Mouse (Mus musculus): ENCODE data around the gene Plekha5. TPM values are rescaled to one million over a fixed set of nuclear protein-coding genes. Genes with fewer than 3 reads are reported as not detected.
"Not testable (repeated sequence)": the region's sequence is repeated elsewhere in the genome, so short reads cannot be mapped to it uniquely, and the experiment has no call there.

The Plekha5 gene
- polyA plus RNA-seq, 1 experiment: 28.7 TPM

DNA sequence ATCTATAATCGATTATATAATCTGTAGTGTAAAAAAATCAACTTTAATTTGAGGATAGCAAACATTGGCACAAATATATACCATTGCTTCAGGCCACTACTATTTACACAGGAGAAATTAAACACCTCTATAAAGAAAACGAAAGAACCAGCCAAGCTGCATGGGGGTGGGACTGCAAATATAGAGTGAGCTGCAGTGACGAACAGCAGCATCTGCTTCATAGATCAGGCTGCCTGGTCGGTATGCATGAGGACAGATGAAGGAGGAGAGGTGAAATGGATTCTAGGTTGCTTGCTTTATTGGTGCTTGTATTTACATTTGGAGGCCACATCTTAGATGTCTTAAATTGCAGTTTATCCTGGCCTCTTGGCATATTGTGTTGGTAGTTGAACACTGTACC, 66.4 kb downstream of the Plekha5 start:
- no peak for DNase-seq (ENCODE audit: low read depth)

DNA sequence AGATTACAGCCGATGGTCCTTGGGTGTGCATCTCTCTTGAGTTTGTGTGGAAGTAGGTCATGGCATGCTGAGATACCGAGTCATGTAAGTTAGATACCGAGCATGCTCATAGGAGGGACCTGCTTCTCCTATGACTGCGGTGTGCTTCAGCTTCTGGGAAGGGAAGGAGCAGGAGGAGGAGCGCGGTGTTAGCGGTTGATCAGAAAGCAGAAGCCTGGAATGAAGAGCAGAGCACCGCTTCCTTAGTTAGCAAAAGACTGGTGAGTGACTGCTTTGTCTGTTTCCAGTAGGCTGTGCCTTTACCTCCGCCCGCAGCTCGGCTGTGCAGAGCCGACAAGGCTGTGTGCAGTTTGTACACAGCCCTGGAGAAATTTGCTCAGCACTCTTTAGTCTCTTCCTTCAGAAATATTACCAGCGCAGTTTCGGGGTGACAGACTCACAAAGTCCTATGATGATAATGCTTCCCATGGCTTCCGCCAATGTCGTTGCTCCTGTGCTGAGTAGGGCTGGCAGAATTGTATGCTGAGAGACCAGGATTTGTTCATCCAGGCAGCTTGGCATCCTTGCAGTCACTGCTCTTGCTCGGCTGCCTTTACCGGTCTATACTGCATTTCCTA, 67.2 kb downstream of the Plekha5 start:
- DNase-seq (ENCODE audit: low read depth): no peak

DNA sequence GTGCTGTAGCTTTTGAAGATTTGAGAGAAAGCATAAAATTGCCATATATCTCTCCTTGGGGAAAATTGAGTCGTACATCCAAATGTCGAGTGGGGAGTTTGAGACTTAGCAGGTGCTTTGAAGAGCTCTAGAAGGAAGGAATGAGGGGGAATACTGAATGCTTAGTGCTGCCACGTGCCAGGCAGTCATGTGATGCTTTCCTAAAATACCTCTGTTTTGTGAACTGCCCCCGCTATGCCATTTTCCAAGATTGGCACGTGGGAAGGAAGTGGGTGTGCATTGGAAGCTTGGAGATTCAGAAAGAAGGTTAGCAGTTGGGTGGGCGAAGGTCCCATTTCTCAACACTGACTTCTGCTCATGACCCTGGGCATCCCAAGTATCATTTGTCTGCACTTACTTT, 68.2 kb downstream of the Plekha5 start:
- no peak for DNase-seq (ENCODE audit: low read depth)

- DNase-seq (ENCODE audit: low read depth): no peak
Measured at GRCm38 (mm10) chr6:140498074-140498473, 74.2 kb downstream of the Plekha5 start.

GRCm38 (mm10) chr6:140498958-140499357, 75.1 kb downstream of the Plekha5 start:
- no peak for DNase-seq (ENCODE audit: low read depth)

GRCm38 (mm10) chr6:140500829-140501228, 77.0 kb downstream of the Plekha5 start:
- DNase-seq (ENCODE audit: low read depth): not testable (repeated sequence)

GRCm38 (mm10) chr6:140501841-140502240, 78.0 kb downstream of the Plekha5 start:
- DNase-seq (ENCODE audit: low read depth): no peak

DNA sequence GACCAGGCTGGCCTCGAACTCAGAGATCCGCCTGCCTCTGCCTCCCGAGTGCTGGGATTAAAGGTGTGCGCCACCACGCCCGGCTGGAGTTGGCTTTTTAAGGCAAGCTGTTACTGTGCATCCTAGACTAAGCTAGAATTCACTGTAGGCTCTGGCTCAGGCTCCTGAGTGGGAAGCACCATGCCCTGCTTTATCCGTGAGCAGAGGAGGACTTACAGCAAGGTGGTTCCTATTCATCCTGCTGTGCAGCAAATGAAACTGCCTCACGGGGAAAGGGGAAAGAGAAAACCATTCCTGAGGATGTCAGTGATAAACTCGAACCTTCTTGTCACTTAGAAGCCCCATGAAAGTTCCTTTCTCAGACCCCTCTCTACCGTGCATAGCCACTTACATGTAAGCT, 80.9 kb downstream of the Plekha5 start:
- no peak for DNase-seq (ENCODE audit: low read depth)

DNA sequence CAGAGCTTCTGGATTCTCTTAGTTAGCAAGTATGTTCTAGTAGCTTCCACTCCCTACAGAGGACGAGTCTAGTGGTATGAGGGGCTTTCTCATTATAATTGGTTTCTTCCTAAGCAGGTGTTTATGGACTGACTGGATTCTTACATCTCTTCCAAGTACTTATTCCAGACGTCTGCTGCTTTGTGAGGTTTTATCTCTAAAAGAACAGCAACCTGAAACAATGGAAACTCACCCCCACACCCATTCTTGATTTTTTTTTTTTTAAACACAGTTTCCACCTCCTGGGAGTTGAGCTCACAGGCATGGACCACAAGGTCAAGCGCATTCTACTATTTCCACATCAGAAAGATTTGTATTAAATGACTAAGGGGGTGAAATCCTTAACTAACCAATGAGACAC, 83.8 kb downstream of the Plekha5 start:
- DNase-seq (ENCODE audit: low read depth): no peak

DNA sequence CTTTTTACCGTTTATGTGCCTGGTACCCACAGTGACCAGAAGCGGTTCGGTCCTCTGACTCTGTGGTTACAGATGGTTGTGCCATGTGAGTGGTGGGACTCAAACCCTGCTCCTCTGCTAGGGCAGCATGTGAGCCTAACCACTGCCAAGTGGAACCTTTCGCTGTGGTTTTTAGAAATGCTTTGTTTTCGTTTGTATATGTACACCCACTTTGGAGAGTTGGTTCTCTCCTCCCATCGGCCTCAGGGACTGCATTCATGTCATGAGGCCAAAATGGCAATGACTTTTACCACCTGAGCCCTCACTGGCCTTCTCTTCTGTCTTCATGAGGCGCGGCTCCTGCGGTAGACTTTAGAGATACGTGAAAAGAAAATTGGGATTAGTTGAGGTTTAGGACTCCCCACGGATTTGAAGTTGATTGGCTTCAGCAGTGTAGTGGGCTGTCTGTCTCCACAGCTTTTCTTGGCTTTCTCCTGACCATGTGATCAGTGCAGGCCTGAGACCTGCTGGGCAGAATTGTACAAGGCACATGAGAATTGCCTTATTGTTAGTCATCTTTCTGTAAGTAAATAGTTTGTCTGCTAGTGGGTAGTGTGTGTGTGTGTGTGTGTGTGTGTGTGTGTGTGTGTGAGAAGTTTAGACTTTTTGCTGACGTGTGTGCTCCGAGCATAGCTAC, 84.8 kb downstream of the Plekha5 start:
- no peak for DNase-seq (ENCODE audit: low read depth)

DNA sequence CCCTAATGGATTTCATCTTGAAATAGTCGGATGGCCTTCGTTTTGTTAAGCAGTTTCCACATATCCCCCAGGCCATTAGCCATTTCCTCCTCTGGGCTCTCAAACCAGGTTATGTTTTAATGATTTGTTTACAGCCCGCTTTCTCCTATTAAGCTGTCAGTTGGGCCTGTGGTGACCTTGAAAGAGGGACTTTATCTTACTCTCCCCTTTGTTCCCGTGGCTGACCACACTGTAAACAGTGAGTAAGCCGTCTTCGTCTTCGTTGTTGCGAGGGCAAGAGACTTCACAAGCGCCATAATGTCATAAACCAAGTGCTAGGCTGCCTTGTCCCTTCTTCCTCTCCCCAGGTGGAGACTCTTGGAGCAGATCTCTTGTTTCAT, 85.3 kb downstream of the Plekha5 start:
- no peak for DNase-seq (ENCODE audit: low read depth)

DNA sequence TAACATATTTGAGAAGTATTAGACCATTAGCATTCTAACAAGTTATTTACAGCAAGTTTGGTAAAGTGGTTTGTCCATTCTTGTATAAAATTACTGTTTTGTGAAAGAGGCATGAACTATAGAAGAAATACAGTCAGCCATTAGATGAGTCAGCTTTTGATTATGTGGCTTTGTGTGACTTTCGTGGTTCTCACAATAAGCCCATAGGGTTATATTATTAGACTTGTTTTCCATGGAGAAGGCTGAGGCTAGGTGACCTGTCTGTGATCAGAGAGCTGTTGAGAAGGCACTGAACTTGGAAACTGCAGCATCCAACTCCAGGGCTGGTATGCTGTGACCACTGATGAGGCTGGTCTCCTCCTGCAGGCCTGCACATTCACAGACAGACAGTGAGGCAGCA, 88.2 kb downstream of the Plekha5 start:
- no peak for DNase-seq (ENCODE audit: low read depth)

- no peak for DNase-seq (ENCODE audit: low read depth)
Measured at GRCm38 (mm10) chr6:140512427-140512826, 88.6 kb downstream of the Plekha5 start.

DNA sequence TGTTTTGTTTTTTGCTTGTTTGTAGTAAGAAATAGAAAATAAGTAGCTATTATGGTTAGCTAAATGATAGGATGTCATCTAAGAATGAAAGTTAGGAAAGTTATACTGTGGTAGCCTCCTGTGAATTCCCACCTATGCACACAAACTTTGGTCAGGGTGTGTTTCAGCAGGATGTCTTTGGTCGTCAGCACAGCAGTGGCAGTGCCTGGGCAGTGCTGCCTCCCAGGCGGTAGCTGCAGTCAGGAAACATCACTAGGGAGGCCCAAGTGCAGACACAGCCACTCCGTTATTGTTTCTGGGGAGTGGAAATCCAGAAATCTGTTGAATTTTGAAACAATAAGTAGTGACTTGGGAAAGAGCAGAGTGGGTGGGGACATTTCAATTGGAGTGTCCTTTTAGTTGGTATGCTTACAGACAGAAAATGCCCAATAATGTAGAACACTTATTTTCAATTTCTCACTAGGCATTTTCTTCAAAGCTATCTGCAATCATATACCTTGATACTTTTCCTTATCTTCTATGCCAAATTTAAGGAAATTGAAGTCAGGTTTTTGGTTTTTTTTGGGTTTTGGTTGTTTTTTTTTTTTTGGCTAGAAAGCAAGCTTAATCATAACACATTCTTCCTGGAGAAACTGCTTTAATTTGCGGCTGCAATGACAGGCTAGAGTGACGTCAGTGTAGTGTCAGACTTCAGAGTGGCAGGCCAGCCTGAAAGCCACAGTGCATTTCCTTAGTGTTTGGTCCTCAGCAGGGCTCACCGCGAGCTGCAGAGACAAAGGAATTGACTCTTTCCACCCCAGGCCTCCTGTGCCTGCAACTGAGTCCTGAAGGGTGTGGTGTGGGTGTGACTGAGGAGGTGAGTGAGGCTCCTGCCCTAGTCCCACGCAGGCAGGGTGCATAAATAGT, 90.6 kb downstream of the Plekha5 start:
- no peak for DNase-seq (ENCODE audit: low read depth)

DNA sequence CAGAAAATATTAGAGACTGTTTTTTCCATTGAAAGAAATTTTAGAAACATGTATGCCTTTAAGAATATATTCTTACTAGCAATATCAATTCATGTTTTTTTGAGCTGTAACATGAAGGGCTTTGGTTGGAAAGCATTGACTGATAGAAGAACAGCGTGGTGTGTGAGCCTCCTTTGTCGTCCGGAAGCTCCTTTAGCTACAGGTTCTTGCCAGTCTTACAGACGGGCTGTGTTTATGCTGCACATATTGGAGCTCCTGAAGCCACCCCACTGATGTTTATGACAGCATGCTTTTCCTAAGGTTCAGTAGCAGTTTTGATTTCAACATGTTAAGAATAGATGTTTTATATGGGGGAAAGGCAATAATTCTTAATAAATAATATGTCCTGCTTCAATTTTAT, 91.7 kb downstream of the Plekha5 start:
- DNase-seq (ENCODE audit: low read depth): no peak

DNA sequence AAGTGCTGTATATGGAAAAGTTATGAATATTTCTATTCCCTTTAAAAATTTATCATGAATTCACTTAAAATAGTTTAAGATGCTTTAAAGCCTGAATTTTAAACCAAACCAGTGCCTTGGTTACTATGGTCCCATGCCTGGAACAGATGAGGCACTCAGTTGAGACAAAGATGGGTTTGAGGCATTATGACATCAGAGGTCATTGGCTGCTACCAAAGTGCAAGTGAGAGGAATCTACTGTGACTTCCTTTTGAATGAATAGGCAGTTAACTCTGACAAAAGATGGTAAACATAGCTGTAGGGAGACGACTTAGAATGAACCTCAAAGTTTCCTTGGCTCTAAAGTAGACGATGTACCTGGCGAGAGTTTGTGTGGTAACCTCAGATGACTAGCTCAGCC, 92.3 kb downstream of the Plekha5 start:
- no peak for DNase-seq (ENCODE audit: low read depth)

GRCm38 (mm10) chr6:140517188-140517587, 93.3 kb downstream of the Plekha5 start:
- no peak for DNase-seq (ENCODE audit: low read depth)

DNA sequence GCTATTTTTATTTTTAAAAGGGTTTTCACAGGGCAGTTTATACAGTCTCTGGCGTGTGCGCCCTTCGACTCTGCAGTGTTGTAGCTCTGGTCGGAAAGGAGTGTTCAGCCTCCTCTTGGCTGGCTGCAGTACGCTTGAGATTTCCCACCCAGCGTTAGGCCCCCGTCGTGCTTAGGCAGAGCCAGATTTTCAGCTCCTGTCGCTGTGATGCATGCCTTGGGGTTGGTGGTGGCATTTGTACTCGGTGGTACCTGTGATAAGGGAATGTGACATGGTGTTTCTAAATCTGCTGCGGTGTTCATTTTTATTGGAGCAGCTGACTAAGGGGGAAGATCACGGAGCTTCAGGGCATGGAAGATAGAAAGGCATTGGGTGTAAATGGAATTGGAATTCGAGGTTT, 95.2 kb downstream of the Plekha5 start:
- no peak for DNase-seq (ENCODE audit: low read depth)

GRCm38 (mm10) chr6:140519488-140520159, 95.8 kb downstream of the Plekha5 start:
- no peak for DNase-seq (ENCODE audit: low read depth)

GRCm38 (mm10) chr6:140520961-140521360, 97.1 kb downstream of the Plekha5 start:
- no peak for DNase-seq (ENCODE audit: low read depth)

- DNase-seq (ENCODE audit: low read depth): no peak
Measured at GRCm38 (mm10) chr6:140521832-140522231, 98.0 kb downstream of the Plekha5 start.

DNA sequence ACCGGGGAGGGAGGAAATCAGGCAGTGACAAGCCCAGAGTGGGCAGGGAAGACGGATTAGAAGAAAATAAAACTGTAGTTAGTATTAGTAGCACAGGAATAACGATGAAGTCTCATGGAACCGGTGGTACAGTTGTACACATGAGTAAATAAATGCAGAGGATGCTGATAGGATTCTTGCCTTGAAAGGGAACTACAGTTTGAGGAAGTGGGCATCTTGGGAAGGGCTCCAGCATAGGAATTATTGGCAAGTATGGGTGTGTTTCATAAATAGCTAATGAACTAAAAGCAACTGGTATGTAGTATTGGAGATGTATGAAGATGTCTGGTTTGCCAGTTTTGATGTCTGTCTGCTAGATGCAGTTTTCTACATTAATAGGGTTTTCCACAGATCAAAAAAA, 99.7 kb downstream of the Plekha5 start:
- DNase-seq (ENCODE audit: low read depth): no peak
